In genomic region chr13:91636814-91637213, GRCm38 (mm10) we compare ENCODE assay signal across 9 mouse cellular contexts.
DNase-seq lines count a peak whose midpoint lies in the region; ATAC-seq and TF ChIP-seq lines count a peak whose summit lies in the region.
"Had no signal": no experiment of that assay in that cellular context is flagged by ENCODE, and none has a peak within 500 bp of the region (broad histone marks: within the 10 kb centered on the region; RNA-seq: fewer than 3 reads in every experiment).

No protein-coding gene starts in this region.

- no peaks in the 10 kb centered on the region for H3K27me3 ChIP-seq in embryonic facial prominence, embryonic 10.5 days (replicated peaks; ENCODE audit: low read depth, poor library complexity, severe bottlenecking)
- no peaks in the 10 kb centered on the region for H3K27me3 ChIP-seq in heart, embryonic 10.5 days (ENCODE audit: insufficient read depth, poor library complexity, severe bottlenecking)
- no peaks in the 10 kb centered on the region for H3K27me3 ChIP-seq in kidney, embryonic 16.5 days (ENCODE audit: insufficient read depth, low read length)
- no peaks in the 10 kb centered on the region for H3K27me3 ChIP-seq in liver, adult 2 months (ENCODE audit: control insufficient read depth, insufficient read depth, low read length)
- H3K27me3 ChIP-seq in splenic B cell, adult 2 months (ENCODE audit: control insufficient read depth, insufficient read depth, low read length, poor library complexity, severe bottlenecking): no peaks in the 10 kb centered on the region
- H3K27me3 ChIP-seq: embryonic facial prominence, embryonic 13.5 days had no signal

- peak; percentile 91 for DNase-seq in A20 (ENCODE audit: low read depth, low spot score)
- DNase-seq in adrenal gland, postnatal 10 days: peak; percentile 89
- DNase-seq in embryonic facial prominence, embryonic 10.5 days (ENCODE audit: low spot score): peak; percentile 80
- peak; percentile 87 for DNase-seq in heart, embryonic 10.5 days (ENCODE audit: low spot score)
- DNase-seq in liver, adult 2 months (ENCODE audit: extremely low read depth, low read depth, low spot score): peak; percentile 67
- peak; percentile 94 for DNase-seq in naive thymus-derived CD4-positive, alpha-beta T cell, adult 2 months (ENCODE audit: low read depth)
- DNase-seq in splenic B cell, adult 2 months (ENCODE audit: low read depth, low spot score): peak; percentile 92

- H3K4me3 ChIP-seq in embryonic facial prominence, embryonic 10.5 days: no peak overlapping the region
- H3K4me3 ChIP-seq in heart, embryonic 10.5 days: no peak overlapping the region
- no peak overlapping the region for H3K4me3 ChIP-seq in kidney, embryonic 16.5 days (ENCODE audit: low read length)
- no peak overlapping the region for H3K4me3 ChIP-seq in liver, adult 2 months (ENCODE audit: insufficient read depth, low read depth, low read length)
- H3K4me3 ChIP-seq: embryonic facial prominence, embryonic 13.5 days had no signal

- TF ChIP-seq POLR2A in liver, adult 2 months (IDR thresholded peaks at IDR 0.05; ENCODE audit: extremely low read depth, insufficient read depth, low read length): no peak

- TF ChIP-seq CTCF in liver, adult 2 months (IDR thresholded peaks at IDR 0.05; ENCODE audit: low read depth, low read length): peak; percentile 77

- H3K79me2 ChIP-seq in liver, adult 2 months (ENCODE audit: control insufficient read depth, insufficient read depth, low read length): no peaks in the 10 kb centered on the region

- H3K9me3 ChIP-seq in embryonic facial prominence, embryonic 10.5 days: no peaks in the 10 kb centered on the region
- H3K9me3 ChIP-seq in heart, embryonic 10.5 days: no peaks in the 10 kb centered on the region
- no peaks in the 10 kb centered on the region for H3K9me3 ChIP-seq in kidney, embryonic 16.5 days (ENCODE audit: low read length)
- H3K9me3 ChIP-seq: embryonic facial prominence, embryonic 13.5 days had no signal

- H3K4me2 ChIP-seq in kidney, embryonic 16.5 days (replicated peaks; ENCODE audit: low read depth, low read length): no peak overlapping the region
- H3K4me2 ChIP-seq: embryonic facial prominence, embryonic 13.5 days had no signal

- 23% methylated on average over 5 of the region's 5 CpGs for WGBS in embryonic facial prominence, embryonic 10.5 days
- WGBS in heart, embryonic 10.5 days: 15% methylated on average over 5 of the region's 5 CpGs
- WGBS in kidney, embryonic 16.5 days: 19% methylated on average over 5 of the region's 5 CpGs
- 15% methylated on average over 5 of the region's 5 CpGs for WGBS in liver, adult 2 months

- H3K4me1 ChIP-seq in embryonic facial prominence, embryonic 10.5 days: 0 out of 2 replicates have a peak, but pooled peaks cover 4% of the 10 kb centered on the region
- peaks cover 15% of the 10 kb centered on the region for H3K4me1 ChIP-seq in heart, embryonic 10.5 days
- H3K4me1 ChIP-seq in kidney, embryonic 16.5 days (ENCODE audit: insufficient read depth, low read length): no peaks in the 10 kb centered on the region
- H3K4me1 ChIP-seq in liver, adult 2 months (ENCODE audit: control insufficient read depth, insufficient read depth, low read length): no peaks in the 10 kb centered on the region

- H3K9ac ChIP-seq in kidney, embryonic 16.5 days (replicated peaks; ENCODE audit: low read length): no peak overlapping the region
- H3K9ac ChIP-seq in liver, adult 2 months (ENCODE audit: low read depth, low read length): no peak overlapping the region
- H3K9ac ChIP-seq: embryonic facial prominence, embryonic 13.5 days had no signal

- no peak overlapping the region for H3K27ac ChIP-seq in embryonic facial prominence, embryonic 10.5 days (replicated peaks)
- no peak overlapping the region for H3K27ac ChIP-seq in heart, embryonic 10.5 days
- no peak overlapping the region for H3K27ac ChIP-seq in kidney, embryonic 16.5 days (ENCODE audit: low read length)
- no peak overlapping the region for H3K27ac ChIP-seq in liver, adult 2 months (replicated peaks; ENCODE audit: insufficient read depth, low read depth, low read length)
- H3K27ac ChIP-seq: embryonic facial prominence, embryonic 13.5 days had no signal

- no peaks in the 10 kb centered on the region for H3K36me3 ChIP-seq in embryonic facial prominence, embryonic 10.5 days (replicated peaks)
- no peaks in the 10 kb centered on the region for H3K36me3 ChIP-seq in heart, embryonic 10.5 days
- no peaks in the 10 kb centered on the region for H3K36me3 ChIP-seq in kidney, embryonic 16.5 days (ENCODE audit: insufficient read depth, low read length)
- H3K36me3 ChIP-seq in liver, adult 2 months (ENCODE audit: control insufficient read depth, insufficient read depth, low read length): no peaks in the 10 kb centered on the region
- no peaks in the 10 kb centered on the region for H3K36me3 ChIP-seq in splenic B cell, adult 2 months (ENCODE audit: control insufficient read depth, insufficient read depth, low read length, poor library complexity, severe bottlenecking)
- H3K36me3 ChIP-seq: embryonic facial prominence, embryonic 13.5 days had no signal

- peak; percentile 63; the same call in 1 of the 2 replicates for ATAC-seq in kidney, embryonic 16.5 days (ENCODE audit: low FRiP score, low TSS enrichment)
